Mouse (Mus musculus) frontal cortex, adult 2 months (tissue): Measurements from ENCODE around the gene Vkorc1. TPM values are rescaled to one million over a fixed set of nuclear protein-coding genes. Genes with fewer than 3 reads are reported as not detected.
A peak's percentile ranks its signal among the peaks of the same experiment; 100 is the strongest.
"Not testable (repeated sequence)": the region's sequence is repeated elsewhere in the genome, so short reads cannot be mapped to it uniquely, and the experiment has no call there.

ENCODE experiments used
- DNase-seq, 2 experiments: peaks; one replicate each; pipeline ENCODE4 v3.0.0; 2022; ENCODE audit warnings: low spot score in 1 of 2; ENCODE audit errors: extremely low spot score in 1 of 2
- polyA plus RNA-seq: library from polyadenylated mRNA; depleted of rRNA; stranded (reverse); fragments of >200 nt; gene quantifications from 2 replicates; pipeline ENCODE4 v1.2.3, GENCODE M21; 2012; rRNA removed

The Vkorc1 gene
- polyA plus RNA-seq, result 54.6 and 68.7 TPM in 2 replicates

DNA sequence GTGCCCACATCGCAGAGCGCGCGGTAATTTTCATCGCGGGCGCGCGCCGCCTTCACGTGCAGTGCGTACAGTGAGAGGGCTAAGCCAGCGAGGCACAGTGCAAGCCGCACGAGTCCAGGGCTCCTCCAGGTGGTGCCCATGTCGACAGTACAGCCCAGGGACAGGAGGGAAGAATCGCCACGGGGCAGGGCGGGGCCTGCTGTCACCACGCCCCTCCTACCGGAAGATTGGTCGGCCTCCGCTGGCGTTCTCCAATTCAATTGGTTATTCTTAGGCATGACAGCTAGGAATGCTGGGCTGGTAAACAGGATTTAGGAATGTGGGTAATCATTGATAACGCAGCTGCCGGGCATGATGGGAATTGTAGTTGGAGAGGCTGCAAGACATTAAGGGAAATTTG is at the start of gene Vkorc1, which contains the start of gene Gm21974:
Gene Vkorc1, minus strand, starts transcription at position 176 of the 400 bp plus-strand sequence.
Gene Gm21974, minus strand, starts transcription at position 13 of the 400 bp plus-strand sequence.
- peak; percentile 94 to 96 for DNase-seq

- DNase-seq, result no peak
These were observed 49.2 kb upstream of the Vkorc1 start for GRCm38 (mm10) chr7:127944614-127945013.

DNA sequence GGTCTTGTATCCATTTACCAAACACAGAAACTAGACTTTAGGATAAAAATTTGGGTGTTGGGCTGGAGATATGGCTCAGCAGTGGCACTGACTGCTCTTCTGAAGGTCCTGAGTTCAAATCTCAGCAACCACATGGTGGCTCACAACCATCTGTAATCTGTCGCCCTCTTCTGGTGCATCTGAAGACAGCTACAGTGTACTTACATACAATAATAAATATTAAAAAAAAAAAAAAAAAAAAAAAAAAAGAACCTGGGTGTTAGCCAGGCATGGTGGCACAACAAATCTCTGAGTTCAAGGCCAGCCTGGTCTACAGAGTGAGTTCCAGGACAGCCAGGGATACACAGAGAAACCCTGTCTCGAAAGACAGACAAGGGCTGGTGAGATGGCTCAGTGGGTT is 46.7 kb upstream of the Vkorc1 start:
- not testable (repeated sequence) for DNase-seq

DNA sequence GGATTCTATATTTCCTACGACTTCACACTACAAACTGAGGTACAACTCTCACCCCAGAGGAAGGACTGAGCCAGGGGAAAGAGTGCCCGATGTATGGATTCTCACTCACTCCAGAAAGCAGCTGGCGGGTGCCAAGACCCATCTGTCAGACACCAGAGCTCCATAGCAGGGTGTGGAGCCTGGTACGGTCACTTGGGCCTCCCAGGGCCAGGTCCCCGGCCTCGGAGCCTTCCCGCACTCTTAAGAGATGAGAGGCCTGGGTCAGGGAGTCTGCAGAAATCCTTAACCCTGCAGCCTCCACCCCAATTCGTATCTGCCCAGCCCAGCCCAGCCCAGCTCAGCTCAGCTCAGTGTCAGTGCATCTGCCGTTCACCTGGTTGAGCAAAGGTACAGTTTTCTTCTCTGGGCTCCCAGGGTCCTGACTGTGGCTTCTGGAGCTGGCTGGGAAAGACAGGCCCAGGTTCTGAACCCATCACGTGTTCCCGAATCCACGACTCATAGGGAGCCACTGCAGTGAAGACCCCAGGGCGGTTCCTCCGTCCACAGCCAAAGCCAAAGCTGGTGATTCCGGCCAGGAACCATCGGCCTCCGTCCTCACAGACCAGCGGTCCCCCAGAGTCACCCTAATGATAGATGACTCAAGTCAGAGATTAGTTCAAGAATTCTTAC is 40.9 kb upstream of the Vkorc1 start:
- DNase-seq, result no peak

DNA sequence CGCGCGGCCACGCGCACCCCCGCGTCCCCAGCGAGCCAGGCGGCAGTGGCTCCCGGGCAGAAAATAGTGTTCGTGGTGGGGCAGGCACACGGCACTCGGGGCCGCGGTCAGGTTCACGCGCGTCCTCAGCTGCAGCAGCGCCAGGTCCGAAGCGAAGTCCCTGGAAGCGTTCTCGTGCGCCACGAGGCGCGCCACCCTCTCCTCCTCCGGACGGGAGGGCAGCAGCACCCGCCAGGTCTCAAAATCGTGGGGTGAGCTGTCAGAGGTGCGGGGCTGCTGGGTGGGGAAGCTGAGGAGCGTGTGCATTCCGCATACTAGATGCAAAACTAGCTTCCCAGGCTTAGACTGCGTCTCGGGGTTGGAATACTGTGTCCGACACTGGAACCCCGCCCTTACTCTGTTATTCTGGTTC is 40.3 kb upstream of the Vkorc1 start:
- peak in 1 of 2 experiments; percentile 32 for DNase-seq

DNA sequence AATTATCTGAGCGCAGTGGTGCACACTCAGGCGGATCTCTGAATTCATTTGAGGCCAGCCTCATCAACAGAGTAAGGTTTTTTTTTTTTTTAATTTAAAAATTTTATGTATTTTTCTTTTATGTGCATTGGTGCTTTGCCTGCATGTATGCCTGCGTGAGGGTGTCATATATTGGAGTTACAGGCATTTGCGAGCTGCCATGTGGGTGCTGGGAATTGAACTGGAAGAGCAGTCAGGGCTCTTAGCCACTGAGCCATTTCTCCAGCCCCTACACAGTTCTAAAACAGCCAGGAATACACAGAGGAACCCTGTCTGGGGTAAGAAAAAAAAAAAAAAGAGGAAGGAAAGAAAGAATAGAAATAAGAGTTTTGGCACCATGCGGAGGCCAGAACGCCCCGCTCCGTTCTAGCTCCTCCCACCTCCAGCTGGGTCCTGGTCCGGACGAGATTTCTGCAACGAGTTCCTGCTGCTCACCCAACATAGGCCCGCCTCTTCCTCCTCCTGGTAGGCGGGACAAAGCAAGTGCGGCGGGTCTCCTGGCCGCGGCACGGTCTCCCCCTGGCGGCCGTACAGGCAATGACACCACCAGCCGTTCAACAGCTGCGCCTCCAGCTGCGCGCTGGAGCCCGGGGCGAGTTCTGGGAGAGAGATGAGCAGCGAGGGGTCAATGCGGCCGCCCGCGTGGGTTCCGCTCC is 39.8 kb upstream of the Vkorc1 start:
- peak; percentile 88 to 97 for DNase-seq

- DNase-seq, result no peak
These were observed 38.7 kb upstream of the Vkorc1 start for GRCm38 (mm10) chr7:127934075-127934474.

- no peak for DNase-seq
These were observed 37.0 kb upstream of the Vkorc1 start for GRCm38 (mm10) chr7:127932273-127933031.

GRCm38 (mm10) chr7:127931351-127932135 is 36.1 kb upstream of the Vkorc1 start:
- no peak for DNase-seq

- no peak for DNase-seq
These were observed 35.2 kb upstream of the Vkorc1 start for GRCm38 (mm10) chr7:127930636-127931035.

- DNase-seq, result no peak
These were observed 34.5 kb upstream of the Vkorc1 start, which contains the start of gene Prss8 for GRCm38 (mm10) chr7:127929923-127930322. TSS of gene Prss8 (minus strand) at chr7:127930104.

- no peak for DNase-seq
These were observed 33.2 kb upstream of the Vkorc1 start for GRCm38 (mm10) chr7:127928596-127928995.

DNA sequence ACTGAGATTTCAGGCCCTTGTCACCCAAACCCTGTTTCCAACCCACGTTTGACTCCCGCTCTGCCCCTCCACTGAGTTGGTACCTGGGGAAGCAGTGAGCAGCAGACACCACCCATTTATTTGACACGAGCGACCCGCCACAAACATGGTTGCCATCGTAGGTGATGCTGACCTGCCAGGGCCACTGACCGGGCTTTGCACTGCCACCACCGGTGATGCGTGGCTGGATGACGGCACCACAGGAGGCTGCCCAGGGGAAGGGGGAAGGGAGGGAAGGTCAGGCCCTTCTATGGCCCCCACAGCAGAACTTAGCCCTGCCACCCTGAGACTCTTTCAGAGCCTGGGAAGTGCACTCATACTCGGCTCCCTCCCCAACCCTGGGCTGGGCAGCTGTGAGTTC is 32.3 kb upstream of the Vkorc1 start:
- DNase-seq, result no peak

GRCm38 (mm10) chr7:127926846-127927245 is 31.4 kb upstream of the Vkorc1 start:
- no peak for DNase-seq

GRCm38 (mm10) chr7:127926066-127926465 is 30.6 kb upstream of the Vkorc1 start:
- DNase-seq, result no peak

DNA sequence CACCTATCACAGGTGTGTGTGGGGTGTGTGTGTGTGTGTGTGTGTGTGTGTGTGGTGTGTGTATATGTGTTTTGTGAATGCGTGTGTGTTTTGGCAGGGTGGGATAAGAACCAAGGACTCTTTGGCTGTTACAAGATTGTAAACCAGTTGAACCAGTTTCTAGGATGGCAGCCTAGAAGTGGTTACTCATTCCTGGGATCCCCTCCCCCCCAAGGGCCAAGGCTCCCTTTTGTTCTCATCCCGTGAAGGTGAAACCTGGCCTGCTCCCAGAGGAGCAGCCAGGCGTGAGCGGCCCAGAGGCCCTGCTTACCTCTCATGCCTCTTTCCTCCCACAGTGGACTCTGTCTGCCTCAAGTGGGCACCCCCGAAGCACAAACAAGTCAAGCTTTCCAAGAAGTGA is 29.8 kb upstream of the Vkorc1 start:
- DNase-seq, result no peak

DNA sequence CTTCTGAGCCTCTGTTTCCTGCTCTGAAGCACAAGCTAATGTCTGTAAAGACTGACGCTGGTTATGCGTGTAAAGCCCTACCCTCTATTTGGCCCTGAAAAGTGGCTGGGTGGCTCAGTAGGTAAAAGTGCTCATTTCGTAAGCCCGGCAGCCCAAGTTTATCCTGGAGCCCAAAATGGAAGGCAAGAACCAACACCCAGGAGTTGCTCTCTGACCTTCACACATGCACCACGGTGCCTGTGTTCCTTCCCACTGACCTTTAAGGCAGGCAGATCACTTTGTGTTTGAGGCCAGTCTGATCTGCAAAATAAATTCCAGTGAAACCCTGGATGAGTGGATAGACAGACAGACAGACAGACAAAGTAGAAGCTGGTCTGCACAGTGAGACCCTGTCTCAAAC is 28.3 kb upstream of the Vkorc1 start:
- DNase-seq, result no peak

GRCm38 (mm10) chr7:127922451-127923275 is 27.2 kb upstream of the Vkorc1 start:
- peak in 1 of 2 experiments; percentile 45 for DNase-seq

- DNase-seq, result peak in 1 of 2 experiments; percentile 35
These were observed 26.1 kb upstream of the Vkorc1 start for GRCm38 (mm10) chr7:127921516-127921915.

DNA sequence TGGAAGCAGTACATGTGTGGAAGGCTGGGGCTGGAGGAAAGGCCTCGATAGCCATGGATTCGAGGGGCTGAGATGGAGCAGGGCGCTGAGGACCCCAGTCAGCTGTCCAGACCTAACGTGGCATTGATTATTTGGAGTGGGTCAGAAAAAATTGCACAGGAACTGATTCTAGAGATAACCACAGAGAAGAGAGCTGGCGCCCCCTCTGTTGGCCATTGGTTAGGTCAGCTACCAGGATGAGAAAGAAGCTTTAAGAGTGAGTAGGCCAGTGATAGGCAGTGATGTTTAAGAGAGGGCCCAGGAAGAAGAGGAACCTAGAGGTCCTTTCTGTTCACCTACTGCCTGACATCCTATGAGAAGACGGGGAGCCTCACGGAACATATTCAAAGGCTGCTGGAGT is 23.9 kb upstream of the Vkorc1 start:
- DNase-seq, result no peak
